Mouse (Mus musculus): ENCODE data around the gene Fuca1. TPM values are rescaled to one million over a fixed set of nuclear protein-coding genes. Genes with fewer than 3 reads are reported as not detected.
A peak's percentile ranks its signal among the peaks of the same experiment; 100 is the strongest.

Fuca1 gene
- polyA plus RNA-seq, 1 experiment, result 226 TPM

- no peak for DNase-seq
- Histone ChIP-seq H3K4me3 (ENCODE audit: insufficient read depth, low read depth, low read length) (no peak overlapping the region), H3K27ac (ENCODE audit: insufficient read depth, low read depth, low read length) (no peak overlapping the region), H3K4me1 (ENCODE audit: control insufficient read depth, insufficient read depth, low read length) (peaks cover 17% of the 10 kb centered on the region; the same call in 1 of the 2 replicates), H3K36me3 (ENCODE audit: control insufficient read depth, insufficient read depth, low read length) (no peaks in the 10 kb centered on the region), H3K27me3 (replicated peaks; ENCODE audit: control insufficient read depth, insufficient read depth, low read length) (no peaks in the 10 kb centered on the region)
- WGBS, result 88% methylated on average over 5 of the region's 5 CpGs
- TF ChIP-seq CTCF (conservative IDR thresholded peaks at IDR 0.05; ENCODE audit: insufficient read depth, insufficient read length, low read depth, low read length) (no peak), POLR2A (IDR thresholded peaks at IDR 0.05; ENCODE audit: low read depth, low read length) (no peak)
Measured at GRCm38 (mm10) chr4:135961709-135962108, 41.2 kb downstream of the Fuca1 start.

DNA sequence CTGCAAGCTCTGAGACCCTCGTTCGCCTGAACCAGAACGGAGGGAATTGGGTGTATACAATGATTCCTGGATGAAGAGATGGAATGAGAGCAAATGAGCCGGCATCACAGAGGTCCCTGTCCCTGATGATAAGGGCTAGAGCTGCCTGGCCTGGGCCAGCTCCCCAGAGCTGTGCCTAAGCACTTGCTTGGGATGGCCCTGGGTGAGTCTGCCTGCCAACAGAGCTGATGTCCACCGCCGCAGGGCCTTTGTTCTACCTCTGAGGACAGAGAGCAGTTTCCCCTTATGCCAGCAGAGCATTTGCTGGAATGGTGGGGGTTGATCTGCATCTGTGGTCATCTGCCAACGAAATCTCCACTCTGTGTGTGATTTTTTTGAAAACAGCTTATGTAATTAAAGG is 41.7 kb downstream of the Fuca1 start:
- DNase-seq, result no peak
- H3K27ac ChIP-seq (ENCODE audit: insufficient read depth, low read depth, low read length), result no peak overlapping the region
- H3K36me3 ChIP-seq (ENCODE audit: control insufficient read depth, insufficient read depth, low read length), result no peaks in the 10 kb centered on the region
- no peaks in the 10 kb centered on the region for H3K27me3 ChIP-seq (replicated peaks; ENCODE audit: control insufficient read depth, insufficient read depth, low read length)
- WGBS, result 84% methylated on average over 7 of the region's 7 CpGs
- TF ChIP-seq CTCF (conservative IDR thresholded peaks at IDR 0.05; ENCODE audit: insufficient read depth, insufficient read length, low read depth, low read length) (no peak), POLR2A (IDR thresholded peaks at IDR 0.05; ENCODE audit: low read depth, low read length) (no peak)
- H3K4me3 ChIP-seq (ENCODE audit: insufficient read depth, low read depth, low read length), result no peak overlapping the region
- H3K4me1 ChIP-seq (ENCODE audit: control insufficient read depth, insufficient read depth, low read length), result peaks cover 17% of the 10 kb centered on the region; the same call in 1 of the 2 replicates

DNA sequence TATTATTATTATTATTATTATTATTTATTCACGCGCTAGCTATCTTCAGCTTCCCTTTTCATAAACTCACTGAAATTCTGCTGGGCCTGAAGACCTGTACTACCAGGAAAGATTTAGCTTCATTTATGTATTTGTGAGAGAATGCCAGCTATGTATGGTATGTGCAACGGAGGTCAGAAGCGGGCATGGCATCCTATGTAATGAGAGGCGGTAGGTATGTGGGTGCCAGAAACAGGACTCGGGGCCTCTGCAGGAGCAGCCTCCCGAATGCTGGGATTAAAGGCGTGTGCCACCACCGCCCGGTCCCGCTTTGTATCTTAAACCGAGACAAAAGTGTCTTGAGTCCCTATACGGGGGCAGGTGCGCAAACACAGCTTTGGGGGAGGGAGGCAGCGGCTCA is 42.4 kb downstream of the Fuca1 start:
- H3K4me1 ChIP-seq (ENCODE audit: control insufficient read depth, insufficient read depth, low read length), result peaks cover 16% of the 10 kb centered on the region; the same call in 1 of the 2 replicates
- no peak for TF ChIP-seq POLR2A (IDR thresholded peaks at IDR 0.05; ENCODE audit: low read depth, low read length)
- no peak for TF ChIP-seq CTCF (conservative IDR thresholded peaks at IDR 0.05; ENCODE audit: insufficient read depth, insufficient read length, low read depth, low read length)
- H3K27me3 ChIP-seq (replicated peaks; ENCODE audit: control insufficient read depth, insufficient read depth, low read length), result no peaks in the 10 kb centered on the region
- peak overlapping the region; percentile 76 for H3K4me3 ChIP-seq (ENCODE audit: insufficient read depth, low read depth, low read length)
- no peaks in the 10 kb centered on the region for H3K36me3 ChIP-seq (ENCODE audit: control insufficient read depth, insufficient read depth, low read length)
- DNase-seq, result no peak
- H3K27ac ChIP-seq (ENCODE audit: insufficient read depth, low read depth, low read length), result peak overlapping the region; percentile 96
- 5% methylated on average over 15 of the region's 15 CpGs for WGBS

GRCm38 (mm10) chr4:135963457-135964193 is 43.1 kb downstream of the Fuca1 start, which contains the start of gene Gale:
Gale (plus strand) TSS chr4:135963727.
- peak; percentile 95 for TF ChIP-seq POLR2A (IDR thresholded peaks at IDR 0.05; ENCODE audit: low read depth, low read length)
- TF ChIP-seq CTCF (conservative IDR thresholded peaks at IDR 0.05; ENCODE audit: insufficient read depth, insufficient read length, low read depth, low read length), result no peak
- under 1% methylated on average over 56 of the region's 56 CpGs for whole genome bisulfite sequencing
- peak within 1 kb of the TSS; percentile 76 for H3K4me3 ChIP-seq (ENCODE audit: insufficient read depth, low read depth, low read length)

DNA sequence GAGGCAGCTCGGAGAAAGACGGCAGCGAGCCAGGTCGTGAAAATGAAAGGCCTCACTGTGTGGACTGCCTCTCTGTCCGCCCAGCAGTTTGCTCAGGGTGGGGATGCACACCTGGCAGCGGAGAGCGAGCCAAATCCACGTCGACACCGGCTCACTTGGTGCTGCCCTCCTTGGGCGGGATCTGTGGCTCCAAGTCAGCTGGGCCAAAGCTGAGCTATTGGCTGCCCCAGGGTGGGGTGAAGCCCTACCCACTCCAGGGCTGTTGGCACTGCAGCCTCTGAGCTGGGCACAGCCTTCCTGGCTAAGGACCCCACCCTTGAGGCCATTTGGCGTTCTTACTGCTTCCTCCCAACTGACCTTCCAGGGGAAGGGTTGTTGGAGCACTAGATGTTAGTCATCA is 43.9 kb downstream of the Fuca1 start:
- peak overlapping the region; percentile 11; the same call in 1 of the 2 replicates for H3K27ac ChIP-seq (ENCODE audit: insufficient read depth, low read depth, low read length)
- peak; percentile 84 for DNase-seq
- under 1% methylated on average over 12 of the region's 12 CpGs for WGBS

More at GRCm38 (mm10) chr4:135963457-135964193, 43.1 kb downstream of the Fuca1 start, which contains the start of gene Gale:
- DNase-seq, result peak; percentile 97
- H3K27ac ChIP-seq (ENCODE audit: insufficient read depth, low read depth, low read length), result peak within 1 kb of the TSS; percentile 96
- no peaks in the 10 kb centered on the region for H3K27me3 ChIP-seq (replicated peaks; ENCODE audit: control insufficient read depth, insufficient read depth, low read length)
- peaks cover 12% of the 10 kb centered on the region; the same call in 1 of the 2 replicates for H3K4me1 ChIP-seq (ENCODE audit: control insufficient read depth, insufficient read depth, low read length)
- no peaks in the 10 kb centered on the region for H3K36me3 ChIP-seq (ENCODE audit: control insufficient read depth, insufficient read depth, low read length)

GRCm38 (mm10) chr4:135965113-135965512 is 44.6 kb downstream of the Fuca1 start:
- Histone ChIP-seq H3K27ac (ENCODE audit: insufficient read depth, low read depth, low read length) (0 out of 2 replicates have a peak overlapping the region, but pooled peaks have one; percentile 11), H3K4me3 (ENCODE audit: insufficient read depth, low read depth, low read length) (no peak overlapping the region), H3K36me3 (ENCODE audit: control insufficient read depth, insufficient read depth, low read length) (no peaks in the 10 kb centered on the region), H3K27me3 (replicated peaks; ENCODE audit: control insufficient read depth, insufficient read depth, low read length) (no peaks in the 10 kb centered on the region), H3K4me1 (ENCODE audit: control insufficient read depth, insufficient read depth, low read length) (peaks cover 8% of the 10 kb centered on the region; the same call in 1 of the 2 replicates)
- DNase-seq, result no peak
- 76% methylated on average over 9 of the region's 9 CpGs for WGBS
- no peak for TF ChIP-seq CTCF (conservative IDR thresholded peaks at IDR 0.05; ENCODE audit: insufficient read depth, insufficient read length, low read depth, low read length)
- TF ChIP-seq POLR2A (IDR thresholded peaks at IDR 0.05; ENCODE audit: low read depth, low read length), result no peak

More for the DNA sequence above, 43.9 kb downstream of the Fuca1 start:
- Histone ChIP-seq H3K36me3 (ENCODE audit: control insufficient read depth, insufficient read depth, low read length) (no peaks in the 10 kb centered on the region), H3K4me3 (ENCODE audit: insufficient read depth, low read depth, low read length) (peak overlapping the region; percentile 70), H3K4me1 (ENCODE audit: control insufficient read depth, insufficient read depth, low read length) (peaks cover 8% of the 10 kb centered on the region; the same call in 1 of the 2 replicates), H3K27me3 (replicated peaks; ENCODE audit: control insufficient read depth, insufficient read depth, low read length) (no peaks in the 10 kb centered on the region)
- TF ChIP-seq CTCF (conservative IDR thresholded peaks at IDR 0.05; ENCODE audit: insufficient read depth, insufficient read length, low read depth, low read length), result peak; percentile 11; the same call in 1 of the 2 replicates
- peak; percentile 33 for TF ChIP-seq POLR2A (IDR thresholded peaks at IDR 0.05; ENCODE audit: low read depth, low read length)

DNA sequence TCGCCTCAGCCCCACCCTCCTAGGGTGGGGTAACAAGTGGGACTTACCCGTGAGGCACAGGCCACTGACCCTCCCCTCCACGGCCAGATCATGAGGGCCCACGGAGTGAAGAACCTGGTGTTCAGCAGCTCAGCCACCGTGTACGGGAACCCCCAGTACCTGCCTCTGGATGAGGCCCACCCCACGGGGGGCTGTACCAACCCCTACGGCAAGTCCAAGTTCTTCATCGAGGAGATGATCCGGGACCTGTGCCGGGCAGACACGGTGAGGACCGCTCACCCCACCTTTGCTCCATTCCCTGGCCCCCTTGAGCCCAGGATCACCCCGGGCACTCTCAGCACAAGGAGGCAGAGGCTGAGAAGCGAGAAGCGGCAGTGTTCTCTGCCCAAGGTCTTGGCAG is 45.7 kb downstream of the Fuca1 start:
- Histone ChIP-seq H3K4me1 (ENCODE audit: control insufficient read depth, insufficient read depth, low read length) (peaks cover 8% of the 10 kb centered on the region; the same call in 1 of the 2 replicates), H3K36me3 (ENCODE audit: control insufficient read depth, insufficient read depth, low read length) (no peaks in the 10 kb centered on the region), H3K27ac (ENCODE audit: insufficient read depth, low read depth, low read length) (no peak overlapping the region), H3K27me3 (replicated peaks; ENCODE audit: control insufficient read depth, insufficient read depth, low read length) (no peaks in the 10 kb centered on the region), H3K4me3 (ENCODE audit: insufficient read depth, low read depth, low read length) (no peak overlapping the region)
- 89% methylated on average over 16 of the region's 16 CpGs for WGBS
- no peak for TF ChIP-seq CTCF (conservative IDR thresholded peaks at IDR 0.05; ENCODE audit: insufficient read depth, insufficient read length, low read depth, low read length)
- TF ChIP-seq POLR2A (IDR thresholded peaks at IDR 0.05; ENCODE audit: low read depth, low read length), result no peak
- no peak for DNase-seq
